ENCODE assay signal across 9 mouse cellular contexts in genomic region chr17:84626857-84627305, GRCm38 (mm10). TPM values are rescaled to one million over a fixed set of nuclear protein-coding genes. Genes with fewer than 3 reads are reported as not detected.
A peak's percentile ranks its signal among the peaks of the same experiment; 100 is the strongest.
DNase-seq lines count a peak whose midpoint lies in the region; ATAC-seq and TF ChIP-seq lines count a peak whose summit lies in the region.
"Had no signal": no experiment of that assay in that cellular context is flagged by ENCODE, and none has a peak within 500 bp of the region (broad histone marks: within the 10 kb centered on the region; RNA-seq: fewer than 3 reads in every experiment).

No protein-coding gene starts in this region.

- in situ Hi-C loops in ES-E14 (cut with MboI; ENCODE audit: low sequenced_read_pairs in 2 of 2, unreplicated experiment in 2 of 2) = no loop called here

- peak overlapping the region; percentile 64 for H3K4me3 ChIP-seq in heart, embryonic 12.5 days
- H3K4me3 ChIP-seq in ES-E14 (ENCODE audit: insufficient read depth in 1 of 2, low read depth in 1 of 2, low read length in 2 of 2, poor library complexity in 1 of 2, severe bottlenecking in 1 of 2) = peak overlapping the region; percentile 31 to 88
- H3K4me3 ChIP-seq in intestine, embryonic 15.5 days (replicated peaks) = peak overlapping the region; percentile 61
- H3K4me3 ChIP-seq in midbrain, embryonic 16.5 days (ENCODE audit: low read depth, low read length) = peak overlapping the region; percentile 72

- H3K4me2 ChIP-seq in heart, embryonic 12.5 days = peak overlapping the region; percentile 78
- H3K4me2 ChIP-seq in intestine, embryonic 15.5 days (replicated peaks) = peak overlapping the region; percentile 92
- peak overlapping the region; percentile 68 for H3K4me2 ChIP-seq in midbrain, embryonic 16.5 days (ENCODE audit: low read length)

- peak overlapping the region; percentile 68 for H3K9ac ChIP-seq in heart, embryonic 12.5 days
- H3K9ac ChIP-seq in ES-E14 (ENCODE audit: insufficient read depth, low read depth, low read length, poor library complexity, severe bottlenecking) = no peak overlapping the region
- H3K9ac ChIP-seq in intestine, embryonic 15.5 days = peak overlapping the region; percentile 58
- H3K9ac ChIP-seq in midbrain, embryonic 16.5 days (ENCODE audit: low read depth, low read length) = peak overlapping the region; percentile 77

- peak; percentile 15; the same call in 1 of the 2 replicates for ATAC-seq in heart, embryonic 12.5 days (ENCODE audit: insufficient number of reproducible peaks, low FRiP score)
- peak; percentile 57 for ATAC-seq in intestine, embryonic 15.5 days
- peak; percentile 79 for ATAC-seq in midbrain, embryonic 16.5 days
- no peak for ATAC-seq in monocyte, adult 5-6 weeks (replicated peaks; ENCODE audit: insufficient number of reproducible peaks, low FRiP score, low TSS enrichment, poor library complexity, severe bottlenecking)

- WGBS in heart, embryonic 12.5 days = 29% methylated on average over 9 of the region's 9 CpGs
- whole genome bisulfite sequencing in intestine, embryonic 15.5 days = 26% methylated on average over 9 of the region's 9 CpGs
- 28% methylated on average over 9 of the region's 9 CpGs for WGBS in midbrain, embryonic 16.5 days

- no peak for DNase-seq in heart, postnatal 4 days
- DNase-seq in ES-E14 (ENCODE audit: low read depth, low spot score) = no peak
- DNase-seq in embryo, embryonic 11 days = peak; percentile 53
- DNase-seq in urinary bladder, postnatal 14 days (ENCODE audit: low spot score) = no peak

- peaks cover 4% of the 10 kb centered on the region for H3K4me1 ChIP-seq in heart, embryonic 12.5 days (replicated peaks)
- no peaks in the 10 kb centered on the region for H3K4me1 ChIP-seq in ES-E14 (ENCODE audit: control insufficient read depth in 2 of 2, insufficient read depth in 2 of 2, low read length in 2 of 2, poor library complexity in 1 of 2)
- H3K4me1 ChIP-seq in intestine, embryonic 15.5 days (replicated peaks) = peaks cover 4% of the 10 kb centered on the region
- H3K4me1 ChIP-seq in midbrain, embryonic 16.5 days (ENCODE audit: control insufficient read depth, insufficient read depth, low read length) = peaks cover 3% of the 10 kb centered on the region; the same call in 1 of the 2 replicates

- H3K27ac ChIP-seq in heart, embryonic 12.5 days (ENCODE audit: poor library complexity, severe bottlenecking) = no peak overlapping the region
- H3K27ac ChIP-seq in ES-E14 (ENCODE audit: insufficient read depth, low read depth, low read length, poor library complexity, severe bottlenecking) = no peak overlapping the region
- peak overlapping the region; percentile 54; the same call in 1 of the 2 replicates for H3K27ac ChIP-seq in intestine, embryonic 15.5 days
- H3K27ac ChIP-seq in midbrain, embryonic 16.5 days (ENCODE audit: low read length) = peak overlapping the region; percentile 86; the same call in 1 of the 2 replicates

- H3K27me3 ChIP-seq in heart, embryonic 12.5 days (replicated peaks) = no peaks in the 10 kb centered on the region
- H3K27me3 ChIP-seq in intestine, embryonic 15.5 days (replicated peaks) = no peaks in the 10 kb centered on the region
- no peaks in the 10 kb centered on the region for H3K27me3 ChIP-seq in midbrain, embryonic 16.5 days (ENCODE audit: control insufficient read depth, insufficient read depth, low read depth, low read length)

- H3K36me3 ChIP-seq in heart, embryonic 12.5 days = no peaks in the 10 kb centered on the region
- H3K36me3 ChIP-seq in ES-E14 (ENCODE audit: control insufficient read depth, insufficient read depth, low read length, poor library complexity, severe bottlenecking) = no peaks in the 10 kb centered on the region
- H3K36me3 ChIP-seq in intestine, embryonic 15.5 days = no peaks in the 10 kb centered on the region
- H3K36me3 ChIP-seq in midbrain, embryonic 16.5 days (ENCODE audit: control insufficient read depth, insufficient read depth, low read length) = no peaks in the 10 kb centered on the region
- H3K36me3 ChIP-seq: G1E had no signal

- H3K9me3 ChIP-seq in heart, embryonic 12.5 days (replicated peaks) = no peaks in the 10 kb centered on the region
- no peaks in the 10 kb centered on the region for H3K9me3 ChIP-seq in ES-E14 (ENCODE audit: control insufficient read depth, insufficient read depth, low read depth, low read length)
- H3K9me3 ChIP-seq in intestine, embryonic 15.5 days = no peaks in the 10 kb centered on the region
- H3K9me3 ChIP-seq in midbrain, embryonic 16.5 days (replicated peaks; ENCODE audit: control insufficient read depth, low read length, poor library complexity, severe bottlenecking) = no peaks in the 10 kb centered on the region
- H3K9me3 ChIP-seq: G1E had no signal

TF ChIP-seq in ES-E14, 5 proteins besides CTCF, POLR2A, EP300 and RAD21:
- TF ChIP-seq ZNF384 (IDR thresholded peaks at IDR 0.05; ENCODE audit: low read depth, low read length) (no peak), MAFK (IDR thresholded peaks at IDR 0.05; ENCODE audit: insufficient read depth, low read depth, low read length) (no peak), CHD2 (IDR thresholded peaks at IDR 0.05; ENCODE audit: low read depth, low read length) (no peak), ZC3H11A (IDR thresholded peaks at IDR 0.05; ENCODE audit: borderline replicate concordance, low read depth, low read length) (no peak), HCFC1 (IDR thresholded peaks at IDR 0.05; ENCODE audit: borderline replicate concordance, insufficient read depth, low read length) (no peak)

RNA-seq across cellular contexts. Expression of gene Dync2li1, which starts 0.6 kb away (rescaled TPM):
- 9.6 and 10.1 TPM in 2 replicates for polyA plus RNA-seq in heart, embryonic 12.5 days (2016; fragmentation: Nextera tagmentation; extraction: Ambion mirVana)
- 1 to 10 TPM; 3.8 to 4.3 TPM for total RNA-seq in heart, postnatal 4 days (2021)
- total RNA-seq in ES-E14 (2012; rRNA removed) = 3.5 and 5.9 TPM in 2 replicates
- polyA plus RNA-seq in intestine, embryonic 15.5 days (2015; fragmentation: Nextera tagmentation; extraction: Ambion mirVana) = 21.9 and 24.7 TPM in 2 replicates
- polyA plus RNA-seq in midbrain, embryonic 16.5 days (2015; fragmentation: Nextera tagmentation; extraction: Ambion mirVana) = 38.8 and 40.6 TPM in 2 replicates
- 1.3 TPM in 1 of 3 replicates, not detected in the others for total RNA-seq in monocyte, adult 5-6 weeks (2017)
- total RNA-seq: G1E had no signal
- polyA plus RNA-seq: G1E had no signal

RNA-seq across cellular contexts. Expression of gene Abcg8, which starts 49.2 kb away (rescaled TPM):
- not detected in 2 replicates for polyA plus RNA-seq in heart, embryonic 12.5 days (2016; fragmentation: Nextera tagmentation; extraction: Ambion mirVana)
- not detected for total RNA-seq in heart, postnatal 4 days (2021)
- 0.05 and 0.09 TPM in 2 replicates for total RNA-seq in ES-E14 (2012; rRNA removed)
- 0.30 and 0.57 TPM in 2 replicates for polyA plus RNA-seq in intestine, embryonic 15.5 days (2015; fragmentation: Nextera tagmentation; extraction: Ambion mirVana)
- 0.08 TPM in 1 of 2 replicates, not detected in the other for polyA plus RNA-seq in midbrain, embryonic 16.5 days (2015; fragmentation: Nextera tagmentation; extraction: Ambion mirVana)
- not detected in 3 replicates for total RNA-seq in monocyte, adult 5-6 weeks (2017)
- polyA plus RNA-seq: G1E had no signal

RNA-seq across cellular contexts. Expression of gene Abcg5, which starts 55.9 kb away (rescaled TPM):
- polyA plus RNA-seq in heart, embryonic 12.5 days (2016; fragmentation: Nextera tagmentation; extraction: Ambion mirVana) = 0.39 and 0.42 TPM in 2 replicates
- not detected for total RNA-seq in heart, postnatal 4 days (2021)
- 0.27 TPM in 1 of 2 replicates, not detected in the other for total RNA-seq in ES-E14 (2012; rRNA removed)
- polyA plus RNA-seq in intestine, embryonic 15.5 days (2015; fragmentation: Nextera tagmentation; extraction: Ambion mirVana) = 2.3 and 3.4 TPM in 2 replicates
- 1.5 and 2.7 TPM in 2 replicates for polyA plus RNA-seq in midbrain, embryonic 16.5 days (2015; fragmentation: Nextera tagmentation; extraction: Ambion mirVana)
- total RNA-seq in monocyte, adult 5-6 weeks (2017) = not detected in 3 replicates
- polyA plus RNA-seq: G1E had no signal

Comparison
In these comparisons a context has a peak if more than half of its experiments do, and no peak if none do; other contexts are left out.
1. H3K27ac ChIP-seq: peak in intestine, embryonic 15.5 days (single experiment) and midbrain, embryonic 16.5 days (single experiment); none in heart, embryonic 12.5 days (single experiment) and ES-E14 (single experiment).
2. Peak in every context shown above with its lines, with median percentiles within 50 percentile points of each other: H3K4me2 ChIP-seq and H3K4me3 ChIP-seq.